Mouse (Mus musculus) lung, postnatal 0 days (tissue): ENCODE measurements at regions not wholly inside any gene's neighbourhood (a gene's known extent, or its start where the extent isn't known, plus 50 kb on each side); places are given as distances from the start of the nearest gene placed in this dataset.

Source experiments
- CTCF ChIP-seq: IDR thresholded peaks from 2 replicates; pipeline ENCODE4 v1.5.1; 2016; ENCODE audit warnings: antibody characterized with exemption, mild to moderate bottlenecking
- EP300 ChIP-seq: IDR thresholded peaks from 2 replicates; pipeline ENCODE4 v1.6.1; 2016; ENCODE audit warnings: antibody characterized with exemption, mild to moderate bottlenecking, control low read depth

DNA sequence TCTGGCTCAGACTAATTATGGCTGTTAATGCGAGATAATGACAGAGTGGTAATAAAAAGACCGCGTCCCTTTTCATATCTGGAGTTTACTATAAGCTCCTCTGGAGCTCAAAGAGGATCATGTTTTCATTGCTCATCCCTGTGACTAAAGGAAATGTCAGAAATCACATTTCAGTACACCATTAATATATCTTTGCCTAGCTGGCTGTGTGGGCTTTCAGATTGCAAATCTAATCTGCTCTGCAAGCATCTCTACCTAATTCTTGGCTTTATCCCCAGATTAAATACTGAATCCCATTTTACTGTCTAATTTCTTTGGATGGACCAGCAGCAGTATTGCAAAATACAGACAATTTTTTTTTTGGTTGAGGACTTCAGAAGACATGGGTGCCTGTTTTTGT, 122.6 kb upstream of the Gcfc2 start:
- TF ChIP-seq CTCF, result no peak
- TF ChIP-seq EP300, result no peak
